Mouse (Mus musculus) layer of hippocampus, adult 9-10 months (tissue): ENCODE measurements at regions not wholly inside any gene's neighbourhood (a gene's known extent, or its start where the extent isn't known, plus 50 kb on each side); places are given as distances from the start of the nearest gene placed in this dataset.
"Not testable (repeated sequence)": the region's sequence is repeated elsewhere in the genome, so short reads cannot be mapped to it uniquely, and the experiment has no call there.

ENCODE experiments used
- DNase-seq: peaks from one replicate; pipeline ENCODE4 v3.0.0; 2022; ENCODE audit warnings: low spot score

GRCm38 (mm10) chr4:69677315-69677714 lies 723.1 kb upstream of the Brinp1 start:
- no peak for DNase-seq

DNA sequence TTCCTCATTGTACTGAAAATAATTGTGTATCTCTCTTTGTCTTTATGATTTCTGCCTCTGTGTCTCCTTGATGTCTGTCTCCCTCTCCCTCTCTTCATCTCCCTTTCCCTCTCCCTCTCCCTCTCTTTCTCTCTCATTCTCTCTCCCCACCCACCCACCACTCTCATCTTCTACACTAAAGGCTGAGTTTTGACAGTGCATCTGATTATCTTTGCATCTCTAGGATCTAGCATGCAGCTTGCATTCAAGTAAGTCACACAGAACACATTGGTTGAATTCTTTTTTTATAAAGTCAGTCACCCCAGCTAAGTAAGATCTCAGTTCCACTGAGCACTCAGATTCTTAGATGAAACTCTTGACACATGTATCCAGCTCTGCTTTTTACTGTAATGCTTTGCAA lies 719.3 kb upstream of the Brinp1 start:
- DNase-seq, result no peak

DNA sequence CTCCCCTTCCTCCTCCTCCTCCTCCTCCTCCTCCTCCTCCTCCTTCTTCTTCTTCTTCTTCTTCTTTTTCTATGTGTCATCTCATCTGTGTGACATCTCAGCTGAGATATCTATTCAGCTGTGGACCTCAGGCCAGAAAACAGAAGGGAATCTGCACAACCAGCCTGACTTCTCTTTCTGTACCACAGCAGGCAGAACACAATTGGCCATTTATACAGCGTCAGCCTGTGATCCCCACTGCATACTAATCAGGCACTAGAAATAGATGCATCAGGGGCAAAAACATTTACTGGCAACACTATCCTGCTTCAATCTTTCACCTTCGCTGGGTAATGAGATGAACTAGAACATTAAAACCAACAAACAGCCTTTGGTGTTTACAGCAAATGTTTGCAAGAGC lies 674.7 kb upstream of the Brinp1 start:
- no peak for DNase-seq

GRCm38 (mm10) chr4:69626426-69626825 lies 672.2 kb upstream of the Brinp1 start:
- DNase-seq, result not testable (repeated sequence)

GRCm38 (mm10) chr4:69625831-69626230 lies 671.6 kb upstream of the Brinp1 start:
- no peak for DNase-seq

DNA sequence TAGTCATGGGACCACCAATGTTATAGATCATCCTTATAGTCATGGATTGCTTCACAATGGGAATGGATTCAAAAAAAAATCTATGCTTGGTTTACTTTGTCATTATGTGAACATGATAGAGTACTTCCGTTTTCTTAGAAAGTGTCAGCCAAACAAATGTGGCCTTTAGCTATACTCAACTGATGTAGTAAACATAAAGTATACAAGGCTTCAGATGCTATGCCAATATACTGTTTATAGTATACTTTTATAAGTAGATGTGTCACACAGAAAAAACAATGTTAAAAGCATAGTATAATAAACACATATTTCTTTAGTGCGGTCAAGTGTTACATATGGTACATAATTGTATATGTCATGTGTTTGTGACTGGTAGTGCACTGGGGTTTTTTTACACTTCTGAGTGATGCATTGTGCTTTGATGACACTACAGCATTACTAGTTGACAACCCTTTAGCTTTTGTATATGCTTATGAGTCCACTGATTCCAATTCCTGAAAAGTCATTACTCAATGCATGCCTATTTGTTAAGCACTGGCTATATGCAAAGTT lies 666.9 kb upstream of the Brinp1 start:
- DNase-seq, result no peak

GRCm38 (mm10) chr4:69618161-69618730 lies 664.0 kb upstream of the Brinp1 start:
- DNase-seq, result no peak

DNA sequence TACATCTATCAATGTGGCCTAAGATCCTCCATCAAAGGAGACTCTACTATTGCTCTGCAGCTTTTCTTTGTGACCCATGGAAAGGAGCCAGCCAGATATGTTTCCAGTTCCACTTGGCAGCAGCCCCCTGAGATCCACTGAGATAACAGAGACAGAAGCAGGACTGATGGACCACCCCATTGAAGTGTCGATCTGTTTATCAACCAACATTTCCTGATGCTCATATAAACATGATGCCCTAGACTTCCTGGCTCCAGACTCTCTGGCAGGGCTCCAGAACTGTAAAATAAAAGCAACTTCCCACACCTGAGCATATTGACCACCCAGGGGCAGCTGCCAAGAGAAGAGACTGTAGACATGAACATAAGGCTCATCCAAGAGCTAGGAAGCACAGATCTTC lies 660.7 kb upstream of the Brinp1 start:
- no peak for DNase-seq

GRCm38 (mm10) chr4:69611681-69612300 lies 657.6 kb upstream of the Brinp1 start:
- DNase-seq, result no peak

DNA sequence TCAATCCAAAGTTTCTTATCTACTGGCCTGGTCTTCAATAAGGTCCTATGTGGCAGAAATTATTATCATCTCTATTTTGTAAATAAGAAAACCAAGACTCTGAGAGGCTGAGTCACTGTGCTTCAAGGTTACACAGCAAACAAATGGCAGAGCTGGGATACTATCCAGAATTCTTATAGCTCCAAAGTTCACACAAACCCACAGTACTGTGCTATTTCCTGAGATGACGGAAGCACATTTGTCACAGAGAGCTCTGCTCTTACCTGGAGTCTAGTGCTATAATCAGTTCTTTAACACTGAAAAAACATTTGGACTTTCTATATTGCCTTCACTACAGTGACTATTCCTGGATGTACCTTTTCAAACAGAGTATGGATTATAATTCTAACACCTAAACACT lies 654.7 kb upstream of the Brinp1 start:
- DNase-seq, result no peak

- DNase-seq, result no peak
Observed at GRCm38 (mm10) chr4:69596992-69597541, 642.9 kb upstream of the Brinp1 start.

DNA sequence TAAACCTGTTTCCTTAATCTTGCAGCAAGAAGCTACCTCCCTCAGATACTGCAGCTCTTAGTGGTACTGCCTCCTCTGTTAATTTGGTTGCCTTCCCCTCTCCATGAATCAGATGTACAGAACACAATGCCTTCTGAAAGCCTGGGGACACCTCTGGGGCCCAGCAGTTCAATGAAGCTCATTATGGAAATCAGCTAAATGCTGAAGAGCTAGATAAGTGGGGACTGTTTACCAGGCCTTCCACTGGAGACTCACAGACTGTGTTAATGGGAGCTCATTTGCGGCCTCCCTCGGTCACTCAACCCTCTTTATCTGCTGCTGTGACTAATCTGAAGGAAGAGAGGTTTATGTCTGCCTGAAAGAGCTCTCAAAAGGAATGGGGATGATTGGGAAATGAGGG lies 639.8 kb upstream of the Brinp1 start:
- no peak for DNase-seq

- DNase-seq, result no peak
Observed at GRCm38 (mm10) chr4:69576256-69576655, 622.1 kb upstream of the Brinp1 start.

DNA sequence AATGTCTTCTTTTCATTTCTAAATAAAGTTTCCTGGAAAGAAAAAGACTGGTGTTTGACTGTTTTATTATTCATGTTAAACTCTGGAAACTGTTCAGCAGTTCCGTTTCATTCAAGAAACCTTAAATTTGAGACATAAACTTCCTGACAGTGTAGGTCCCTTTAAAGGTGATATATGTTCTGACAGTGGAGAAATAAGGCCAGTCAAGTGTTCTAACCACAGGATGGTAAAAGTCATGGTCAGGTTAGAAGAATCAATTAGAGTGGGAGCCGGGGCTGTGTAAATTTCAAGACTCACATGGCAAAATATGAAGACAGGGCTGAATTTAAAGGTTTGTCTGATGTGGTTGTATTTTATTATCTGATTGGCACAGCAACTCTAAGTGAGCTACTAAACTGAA lies 593.9 kb upstream of the Brinp1 start:
- no peak for DNase-seq

GRCm38 (mm10) chr4:69538172-69538908 lies 584.1 kb upstream of the Brinp1 start:
- DNase-seq, result peak; percentile 50

GRCm38 (mm10) chr4:69533107-69533506 lies 578.9 kb upstream of the Brinp1 start:
- DNase-seq, result no peak

DNA sequence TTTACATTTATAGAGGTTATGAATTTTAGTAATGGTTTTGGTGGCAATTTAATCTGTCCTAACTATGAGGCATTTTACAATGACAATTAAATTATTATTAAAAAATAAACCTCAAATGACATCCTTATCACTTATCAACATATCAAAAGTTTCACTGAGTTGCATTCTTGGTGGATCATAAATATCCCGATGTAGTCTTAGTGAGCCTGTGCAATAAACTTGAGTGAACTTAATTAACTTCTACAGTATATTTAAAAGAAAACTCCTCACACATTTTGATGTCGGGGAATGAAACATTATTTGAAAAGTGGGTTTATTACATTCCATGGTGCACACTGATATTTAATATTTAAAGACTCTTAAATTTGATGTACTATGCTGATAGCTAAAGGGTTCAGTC lies 568.9 kb upstream of the Brinp1 start:
- DNase-seq, result no peak

DNA sequence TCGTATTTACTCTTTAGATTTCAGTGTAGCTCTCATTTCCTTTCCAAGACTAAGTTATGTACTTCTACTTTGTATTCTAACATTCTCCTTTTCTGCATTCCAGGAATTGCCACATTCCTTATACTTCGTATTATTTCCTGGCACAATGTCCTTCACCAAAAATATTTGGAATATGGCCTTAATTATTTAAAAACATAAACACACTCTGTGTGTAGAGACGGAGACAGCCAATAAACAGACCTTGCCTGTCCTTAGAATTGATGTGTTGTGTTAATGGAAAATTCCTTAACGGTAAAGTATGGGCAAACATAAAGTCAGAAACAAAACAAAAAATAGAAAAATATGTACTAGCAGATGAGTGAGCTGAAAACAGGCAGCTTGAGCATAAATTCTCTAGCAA lies 554.1 kb upstream of the Brinp1 start:
- DNase-seq, result no peak

GRCm38 (mm10) chr4:69471200-69471599 lies 517.0 kb upstream of the Brinp1 start:
- DNase-seq, result no peak

GRCm38 (mm10) chr4:69459990-69460389 lies 505.8 kb upstream of the Brinp1 start:
- no peak for DNase-seq

GRCm38 (mm10) chr4:69456420-69456819 lies 502.2 kb upstream of the Brinp1 start:
- no peak for DNase-seq

- DNase-seq, result no peak
Observed at GRCm38 (mm10) chr4:69446161-69446560, 492.0 kb upstream of the Brinp1 start.

- DNase-seq, result no peak
Observed at GRCm38 (mm10) chr4:69443956-69444355, 489.8 kb upstream of the Brinp1 start.
